Mouse (Mus musculus) CH12.LX (cell line): Measurements from ENCODE around the gene Stk32c. TPM values are rescaled to one million over a fixed set of nuclear protein-coding genes. Genes with fewer than 3 reads are reported as not detected.
A peak's percentile ranks its signal among the peaks of the same experiment; 100 is the strongest.

Experiments
- DNase-seq: peaks from one replicate; pipeline ENCODE4 v3.0.0-alpha.2; 2013; ENCODE audit errors: extremely low read depth
- H3K27ac ChIP-seq: 2 replicates; pipeline ENCODE4 v1.5.1; 2012; ENCODE audit warnings: low read depth, mild to moderate bottlenecking, control low read depth, moderate library complexity; ENCODE audit not compliant: insufficient read depth
- H3K27me3 ChIP-seq: replicated peaks from 2 replicates; pipeline ENCODE3; 2012; ENCODE audit warnings: inconsistent platforms
- H3K36me3 ChIP-seq, 2 experiments: replicated peaks in 1 of 2; 2 replicates each; pipeline versions ENCODE3 to v1.6.1; 2012; ENCODE audit warnings: inconsistent platforms in 1 of 2, low read length in 1 of 2, mild to moderate bottlenecking in 1 of 2, mixed read lengths in 1 of 2, moderate library complexity in 1 of 2; ENCODE audit not compliant: control insufficient read depth in 1 of 2, insufficient read depth in 1 of 2
- H3K4me1 ChIP-seq, 2 experiments: 2 replicates each; pipeline ENCODE4 v1.6.1; 2012; ENCODE audit warnings: inconsistent platforms in 1 of 2, moderate library complexity in 1 of 2; ENCODE audit not compliant: insufficient read depth in 2 of 2, control insufficient read depth in 1 of 2
- H3K4me2 ChIP-seq: 2 replicates; pipeline ENCODE4 v1.6.1; 2012; ENCODE audit warnings: low read depth, mild to moderate bottlenecking, control low read depth; ENCODE audit not compliant: poor library complexity, insufficient read depth, severe bottlenecking
- H3K4me3 ChIP-seq, 3 experiments: fragments of 150-350 bp in 1 of 3; sonication (generic) in 1 of 3; replicated peaks in 1 of 3; 2 replicates each; pipeline versions ENCODE3 to v1.5.1; 2011 to 2012; ENCODE audit warnings: low read depth in 2 of 3, low read length in 2 of 3, mild to moderate bottlenecking in 2 of 3, moderate library complexity in 2 of 3, control low read depth in 1 of 3, improper control_type of control experiment in 1 of 3, inconsistent platforms in 1 of 3, mixed read lengths in 1 of 3; ENCODE audit not compliant: poor library complexity in 1 of 3
- H3K79me2 ChIP-seq: replicated peaks from 2 replicates; pipeline ENCODE4 v1.6.1; 2012; ENCODE audit warnings: mild to moderate bottlenecking, moderate library complexity; ENCODE audit not compliant: control insufficient read depth, poor library complexity, insufficient read depth, severe bottlenecking; ENCODE audit errors: extremely low read depth
- H3K9ac ChIP-seq: 2 replicates; pipeline ENCODE4 v1.6.1; 2012; ENCODE audit warnings: low read depth, mild to moderate bottlenecking, control low read depth, moderate library complexity; ENCODE audit not compliant: insufficient read depth
- H3K9me3 ChIP-seq: replicated peaks from 2 replicates; pipeline ENCODE3; 2012; ENCODE audit warnings: low read length, inconsistent platforms, mixed read lengths
- CHD1 ChIP-seq: IDR thresholded peaks from 2 replicates; pipeline ENCODE4 v1.6.1; 2012; ENCODE audit warnings: low read depth, low read length, improper control_type of control experiment, inconsistent platforms
- CTCF ChIP-seq, 2 experiments: IDR thresholded peaks in 1 of 2; conservative IDR thresholded peaks in 1 of 2; 2 replicates each; pipeline ENCODE4 v1.5.1; 2011 to 2012; ENCODE audit warnings: low read depth in 2 of 2, low read length in 2 of 2, improper control_type of control experiment in 1 of 2, inconsistent platforms in 1 of 2, mild to moderate bottlenecking in 1 of 2, moderate library complexity in 1 of 2
- E2F4 ChIP-seq: IDR thresholded peaks from 2 replicates; pipeline ENCODE4 v1.6.1; 2011; ENCODE audit warnings: low read depth, low read length, improper control_type of control experiment; ENCODE audit not compliant: insufficient replicate concordance
- EP300 ChIP-seq: IDR thresholded peaks from 2 replicates; pipeline ENCODE4 v1.6.1; 2011; ENCODE audit warnings: low read length, improper control_type of control experiment
- GABPA ChIP-seq: IDR thresholded peaks from 2 replicates; pipeline ENCODE4 v1.6.1; 2012; ENCODE audit warnings: low read depth, low read length, improper control_type of control experiment, inconsistent platforms; ENCODE audit not compliant: insufficient replicate concordance
- JUN ChIP-seq: IDR thresholded peaks from 2 replicates; pipeline ENCODE4 v1.6.1; 2011; ENCODE audit warnings: low read depth, mild to moderate bottlenecking, low read length, improper control_type of control experiment, moderate library complexity; ENCODE audit not compliant: insufficient read depth
- JUND ChIP-seq: conservative IDR thresholded peaks from 2 replicates; pipeline ENCODE4 v1.6.1; 2011; ENCODE audit warnings: low read depth, low read length, improper control_type of control experiment
- KAT2A ChIP-seq: IDR thresholded peaks from 2 replicates; pipeline ENCODE4 v1.6.1; 2012; ENCODE audit warnings: low read length, improper control_type of control experiment, inconsistent platforms; ENCODE audit not compliant: insufficient replicate concordance
- MAFK ChIP-seq: IDR thresholded peaks from 2 replicates; pipeline ENCODE4 v1.6.1; 2011; ENCODE audit warnings: low read length, improper control_type of control experiment; ENCODE audit not compliant: insufficient replicate concordance
- MAX ChIP-seq: IDR thresholded peaks from 2 replicates; pipeline ENCODE4 v1.6.1; 2011; ENCODE audit warnings: low read length, improper control_type of control experiment
- MAZ ChIP-seq: IDR thresholded peaks from 2 replicates; pipeline ENCODE4 v1.6.1; 2012; ENCODE audit warnings: low read depth, mild to moderate bottlenecking, inconsistent platforms, low read length, improper control_type of control experiment, moderate library complexity
- MEF2A ChIP-seq: IDR thresholded peaks from 2 replicates; pipeline ENCODE4 v1.6.1; 2014; ENCODE audit warnings: low read depth, mild to moderate bottlenecking, inconsistent platforms, low read length, improper control_type of control experiment, borderline replicate concordance
- MXI1 ChIP-seq: IDR thresholded peaks from 2 replicates; pipeline ENCODE4 v1.6.1; 2011; ENCODE audit warnings: mild to moderate bottlenecking, low read depth, low read length, improper control_type of control experiment
- MYC ChIP-seq: IDR thresholded peaks from 2 replicates; pipeline ENCODE4 v1.6.1; 2011; ENCODE audit warnings: low read depth, mild to moderate bottlenecking, improper control_type of control experiment, low read length
- POLR2A ChIP-seq: IDR thresholded peaks from 2 replicates; pipeline ENCODE4 v1.6.1; 2011; ENCODE audit warnings: low read depth, mild to moderate bottlenecking, improper control_type of control experiment, low read length
- RAD21 ChIP-seq: IDR thresholded peaks from 2 replicates; pipeline ENCODE4 v1.6.1; 2011; ENCODE audit warnings: low read depth, mild to moderate bottlenecking, low read length, improper control_type of control experiment, moderate library complexity
- RCOR1 ChIP-seq: conservative IDR thresholded peaks from 2 replicates; pipeline ENCODE4 v1.6.1; 2012; ENCODE audit warnings: low read depth, mild to moderate bottlenecking, inconsistent platforms, low read length, improper control_type of control experiment
- TCF12 ChIP-seq: IDR thresholded peaks from 2 replicates; pipeline ENCODE4 v1.6.1; 2014; ENCODE audit warnings: low read depth, mild to moderate bottlenecking, inconsistent platforms, low read length, improper control_type of control experiment
- ZC3H11A ChIP-seq: IDR thresholded peaks from 2 replicates; pipeline ENCODE4 v1.6.1; 2012; ENCODE audit warnings: low read depth, mild to moderate bottlenecking, inconsistent platforms, low read length, improper control_type of control experiment
- ZKSCAN1 ChIP-seq: IDR thresholded peaks from 2 replicates; pipeline ENCODE4 v1.6.1; 2012; ENCODE audit warnings: low read depth, inconsistent platforms, low read length, improper control_type of control experiment, borderline replicate concordance
- ZMIZ1 ChIP-seq: IDR thresholded peaks from 2 replicates; pipeline ENCODE4 v1.6.1; 2012; ENCODE audit warnings: low read depth, mild to moderate bottlenecking, inconsistent platforms, low read length, improper control_type of control experiment
- ZNF384 ChIP-seq: IDR thresholded peaks from 2 replicates; pipeline ENCODE4 v1.6.1; 2012; ENCODE audit warnings: low read depth, low read length, improper control_type of control experiment, inconsistent platforms
- dilution Hi-C: fragments of 300-500 bp; cut with MboI; formaldehyde crosslinking; loops from 2 replicates; pipeline ENCODE4 v1.14.3; 2020; ENCODE audit warnings: low sequenced_read_pairs; ENCODE audit not compliant: extremely low pct_unique_long_range_greater_than_20kb, extremely low pct_ligation_motif_present
- in situ Hi-C: fragments of 300-500 bp; cut with MboI; formaldehyde crosslinking; loops from 3 replicates; pipeline ENCODE4 v1.14.3; 2019; ENCODE audit warnings: low sequenced_read_pairs, low pct_ligation_motif_present, low pct_unique_long_range_greater_than_20kb, mixed read lengths
- polyA plus RNA-seq: library from polyadenylated mRNA; unstranded; fragments of >175 nt; gene quantifications from 2 replicates; pipeline ENCODE4 v1.2.1, GENCODE M21; 2012; ENCODE audit warnings: low read depth; ENCODE audit not compliant: insufficient read length
- total RNA-seq, 2 experiments: library from RNA; depleted of rRNA; stranded (reverse); fragments of 300-350 nt in 1 of 2; fragments of >200 nt in 1 of 2; gene quantifications; 2 replicates each; pipeline ENCODE4 v1.2.3; 2012 to 2014

The Stk32c gene
- total and polyA plus RNA-seq, 3 experiments: not detected

GRCm38 (mm10) chr7:139233714-139234113 is 20.6 kb upstream of the Stk32c start (continued):
- TF ChIP-seq MYC (no peak), JUND (no peak), RCOR1 (no peak), GABPA (no peak), MXI1 (no peak), MAFK (no peak), CTCF (conservative IDR thresholded peaks at IDR 0.05 in 1 of 2, IDR thresholded peaks at IDR 0.05 in 1 of 2; ENCODE audit: low read depth in 2 of 2, low read length in 2 of 2) (peak; percentile 81 to 97), E2F4 (no peak), ZNF384 (no peak)

- H3K4me1 ChIP-seq: no peaks in the 10 kb centered on the region; a peak in 1 of 4 replicates
- H3K27ac ChIP-seq: no peak overlapping the region
- H3K9me3 ChIP-seq: no peaks in the 10 kb centered on the region
- TF ChIP-seq EP300: no peak
- TF ChIP-seq MEF2A: no peak
- no peak for TF ChIP-seq ZKSCAN1
- no peak for TF ChIP-seq JUND
- TF ChIP-seq CHD1: no peak
- TF ChIP-seq E2F4: no peak
- no peak for TF ChIP-seq MAZ
- no peak for TF ChIP-seq KAT2A
- TF ChIP-seq ZMIZ1: no peak
- no peak for TF ChIP-seq MAFK
- TF ChIP-seq POLR2A: no peak
- TF ChIP-seq RAD21: no peak
- TF ChIP-seq JUN: no peak
- no peak for TF ChIP-seq ZC3H11A
- no peak for TF ChIP-seq MAX
- TF ChIP-seq TCF12: no peak
- H3K4me3 ChIP-seq: no peak overlapping the region
- H3K79me2 ChIP-seq: no peaks in the 10 kb centered on the region
- peaks cover 89% of the 10 kb centered on the region for H3K27me3 ChIP-seq
- H3K36me3 ChIP-seq: no peaks in the 10 kb centered on the region
- H3K9ac ChIP-seq: no peak overlapping the region
- H3K4me2 ChIP-seq: no peak overlapping the region
- in situ Hi-C loops (loop anchor here (5.0 kb wide), 1 partner anchor 72 kb away; no protein-coding TSS in a partner anchor), dilution Hi-C loops (no loop called here)
- no peak for DNase-seq
Observed at GRCm38 (mm10) chr7:139230241-139230640, 17.1 kb upstream of the Stk32c start.
